In genomic region chr5:54040527-54040926, GRCm38 (mm10) we compare ENCODE assay signal across 17 mouse cellular contexts.
"Had no signal": no experiment of that assay in that cellular context is flagged by ENCODE, and none has a peak within 500 bp of the region (broad histone marks: within the 10 kb centered on the region; RNA-seq: fewer than 3 reads in every experiment).

No protein-coding gene starts in this region.

- H3K9me3 ChIP-seq: midbrain, embryonic 15.5 days; neural tube, embryonic 13.5 days had no signal

- H3K9ac ChIP-seq: liver, embryonic 14.5 days; midbrain, embryonic 15.5 days; neural tube, embryonic 13.5 days had no signal

- ATAC-seq: intestine, postnatal 0 days had no signal

- DNase-seq: kidney, adult 9 months; kidney, postnatal 36 days; left cerebral cortex, postnatal 4 days; liver; lung, adult 2 months; lung, postnatal 10 days; lung, postnatal 4 days; retina, postnatal 1 day; right cerebral cortex, postnatal 4 days; spleen, adult 18-20 months; thymus, adult 18-20 months; thymus, postnatal 14 days had no signal

- H3K27ac ChIP-seq: kidney, postnatal 0 days; liver, embryonic 14.5 days; midbrain, embryonic 15.5 days; neural tube, embryonic 13.5 days had no signal

- H3K27me3 ChIP-seq: midbrain, embryonic 15.5 days; neural tube, embryonic 13.5 days had no signal

- H3K4me2 ChIP-seq: midbrain, embryonic 15.5 days; neural tube, embryonic 13.5 days had no signal

- H3K4me1 ChIP-seq: midbrain, embryonic 15.5 days had no signal

- H3K36me3 ChIP-seq: midbrain, embryonic 15.5 days; neural tube, embryonic 13.5 days had no signal

- H3K4me3 ChIP-seq: midbrain, embryonic 15.5 days; neural tube, embryonic 13.5 days had no signal
